Mouse (Mus musculus) layer of hippocampus, adult 18-20 months (tissue): ENCODE measurements around the gene Gm436. TPM values are rescaled to one million over a fixed set of nuclear protein-coding genes. Genes with fewer than 3 reads are reported as not detected.

ENCODE experiments used
- DNase-seq, 2 experiments: peaks; one replicate each; pipeline ENCODE4 v3.0.0; 2022; ENCODE audit warnings: low spot score in 2 of 2
- long read RNA-seq: library from polyadenylated mRNA; stranded (forward); transcript quantifications from one replicate; pipeline ENCODE4 v2.0.0, GENCODE M21; 2021
- total RNA-seq, 2 experiments: library from RNA; stranded (reverse); gene quantifications; 2 replicates each; pipeline ENCODE4 v1.2.3; 2021

The Gm436 gene
- total RNA-seq = not detected
- long read RNA-seq = 0 reads

- no peak for DNase-seq
These were observed at the start of gene Gm436 for GRCm38 (mm10) chr4:144686268-144686667. Gene Gm436 (minus strand): TSS chr4:144686368.

- no peak for DNase-seq
These were observed 35.1 kb upstream of the Gm436 start, which contains the start of gene Gm13178 for GRCm38 (mm10) chr4:144721304-144721703. Gene Gm13178 (minus strand): TSS chr4:144721404.

GRCm38 (mm10) chr4:144719691-144720090 lies 33.5 kb upstream of the Gm436 start:
- DNase-seq = no peak

GRCm38 (mm10) chr4:144718288-144718687 lies 32.1 kb upstream of the Gm436 start:
- no peak for DNase-seq

- DNase-seq = no peak
These were observed 47.9 kb downstream of the Gm436 start for GRCm38 (mm10) chr4:144638263-144638662.

Other genes starting within 250 kb of the Gm436 start
- not detected for gene 1700012P22Rik, start 247.6 kb downstream of the Gm436 start, total RNA-seq
- gene Gm9944, start 233.1 kb downstream of the Gm436 start, total RNA-seq = not detected
- not detected for gene Aadacl3, start 222.6 kb downstream of the Gm436 start, total RNA-seq
- gene 9430007A20Rik, start 166.5 kb downstream of the Gm436 start, total RNA-seq = not detected
- gene Gm13124, start 121.2 kb downstream of the Gm436 start, total RNA-seq = not detected
- gene Aadacl4, start 72.7 kb downstream of the Gm436 start, total RNA-seq = not detected
- gene Gm13178, start 35.0 kb upstream of the Gm436 start, total RNA-seq = not detected
- gene Gm438, start 100.2 kb upstream of the Gm436 start, total RNA-seq = not detected
- 10 to 100 TPM; 33.7 to 35.6 TPM for gene Dhrs3, start 206.5 kb upstream of the Gm436 start, total RNA-seq